Mouse (Mus musculus): ENCODE data around the gene Uqcc3.

GRCm38 (mm10) chr19:8919000-8919399, 38.3 kb upstream of the Uqcc3 start:
- TF ChIP-seq POLR2A (IDR thresholded peaks at IDR 0.05; ENCODE audit: control insufficient read depth, low read depth, low read length) (no peak), CTCF (IDR thresholded peaks at IDR 0.05; ENCODE audit: control insufficient read depth, insufficient read depth, insufficient replicate concordance, low read depth, low read length) (no peak)
